Mouse (Mus musculus): ENCODE data around the gene Cyp3a44.
"Not testable (repeated sequence)": the region's sequence is repeated elsewhere in the genome, so short reads cannot be mapped to it uniquely, and the experiment has no call there.

DNA sequence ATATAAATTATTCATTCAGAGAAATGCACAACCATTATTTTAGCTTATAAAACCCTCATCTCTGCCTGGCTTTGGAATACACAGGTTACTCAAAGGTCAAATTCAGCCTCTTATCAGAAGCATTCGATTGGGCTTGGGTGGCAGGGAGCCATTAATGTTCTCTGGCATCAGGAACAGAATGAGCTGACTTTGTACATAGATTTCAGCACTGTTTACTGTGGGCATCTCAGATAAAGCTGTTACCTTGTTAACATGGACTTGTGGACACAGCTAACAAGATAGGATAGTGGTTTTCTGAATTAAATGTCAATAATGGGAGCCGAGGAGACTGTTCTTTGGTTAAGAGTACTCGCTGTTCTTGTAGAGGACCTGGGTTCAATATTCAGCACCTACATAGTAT, 68.2 kb downstream of the Cyp3a44 start:
- TF ChIP-seq CTCF (IDR thresholded peaks at IDR 0.05; ENCODE audit: borderline replicate concordance, insufficient read depth, low read depth, low read length); POLR2A (IDR thresholded peaks at IDR 0.05; ENCODE audit: borderline replicate concordance, insufficient read depth, low read length): not testable (repeated sequence)

Data from cerebellum, adult 2 months (tissue).